Mouse (Mus musculus): ENCODE results near the gene Apex2.
"Not testable (repeated sequence)": the region's sequence is repeated elsewhere in the genome, so short reads cannot be mapped to it uniquely, and the experiment has no call there.

Gene Apex2

DNA sequence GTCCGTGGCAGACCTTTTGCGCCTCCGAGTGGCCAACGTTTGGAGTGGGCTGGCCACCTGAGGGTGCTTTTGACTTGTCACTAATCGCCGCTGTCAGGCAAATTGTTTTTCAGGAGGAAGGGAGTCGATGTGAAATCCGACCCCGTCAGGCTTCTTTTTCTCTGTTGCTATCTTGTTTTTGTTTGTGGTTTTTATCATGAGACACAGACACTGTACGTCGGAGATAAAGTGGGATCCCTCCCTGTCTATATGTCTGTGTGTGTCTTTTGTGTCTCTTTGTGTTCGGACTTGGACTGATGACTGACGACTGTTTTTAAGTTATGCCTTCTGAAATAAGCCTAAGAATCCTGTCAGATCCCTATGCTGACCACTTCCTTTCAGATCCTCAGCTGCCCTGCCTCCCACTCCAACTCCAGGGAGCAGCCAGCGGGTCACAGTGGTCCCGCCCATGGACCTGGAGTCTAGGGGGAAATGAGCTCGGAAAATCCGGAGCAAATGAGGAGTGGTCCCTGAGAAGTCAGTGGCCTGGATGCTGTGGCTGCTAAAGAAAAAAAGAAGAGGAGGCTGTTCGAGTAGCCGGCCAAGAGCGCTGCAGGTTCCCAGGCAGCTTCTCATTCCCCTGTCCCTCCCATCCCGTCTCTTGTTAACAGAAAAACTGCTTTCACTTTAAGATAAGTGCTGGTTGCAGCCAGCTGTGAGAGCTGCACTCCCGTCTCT is 103.2 kb downstream of the Apex2 start:
- DNase-seq = not testable (repeated sequence)

DNA sequence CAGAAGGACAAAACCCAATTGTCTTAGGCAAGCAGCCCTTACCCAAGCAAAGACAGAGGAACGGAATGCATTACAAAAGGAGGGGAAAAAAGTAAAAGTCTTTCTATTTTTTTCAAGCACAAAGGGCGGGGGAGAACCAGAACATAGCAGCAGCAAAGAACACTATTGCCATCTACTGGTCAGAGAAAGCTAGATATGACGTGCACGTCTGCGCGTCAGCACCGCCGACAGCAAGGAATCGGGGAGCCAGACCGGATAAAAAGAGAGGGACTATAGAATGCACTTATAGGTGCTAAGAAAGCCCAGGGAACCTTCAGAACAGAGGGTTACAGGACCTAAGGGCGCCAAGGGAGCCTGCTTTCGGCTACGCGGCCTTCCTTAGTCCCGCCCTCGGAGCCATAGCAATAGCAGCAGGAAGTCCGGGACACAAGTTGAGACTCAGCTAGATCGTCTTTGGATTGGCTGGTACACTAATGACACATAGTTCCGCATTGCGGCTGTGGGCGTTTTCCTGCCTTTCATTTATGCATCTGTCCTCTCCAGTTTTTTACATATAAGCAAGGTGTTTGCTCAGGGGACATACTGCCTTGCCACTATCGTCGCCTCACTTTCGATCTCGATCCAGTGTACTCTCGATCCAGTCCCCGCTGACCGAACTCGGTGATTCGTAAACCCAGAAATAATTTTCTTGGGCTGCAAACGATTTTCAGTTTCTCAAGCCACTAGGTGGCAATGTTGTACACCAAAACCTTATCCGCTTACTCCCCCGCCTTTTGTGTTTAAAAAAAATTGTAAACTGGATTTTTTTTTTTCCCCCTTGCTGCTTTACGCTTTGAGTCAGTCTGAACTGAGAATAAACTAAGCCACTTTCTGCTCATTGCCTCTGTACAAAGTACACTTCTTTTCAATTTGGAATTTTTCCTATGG is 111.6 kb downstream of the Apex2 start:
- peak; percentile 74 for DNase-seq

DNA sequence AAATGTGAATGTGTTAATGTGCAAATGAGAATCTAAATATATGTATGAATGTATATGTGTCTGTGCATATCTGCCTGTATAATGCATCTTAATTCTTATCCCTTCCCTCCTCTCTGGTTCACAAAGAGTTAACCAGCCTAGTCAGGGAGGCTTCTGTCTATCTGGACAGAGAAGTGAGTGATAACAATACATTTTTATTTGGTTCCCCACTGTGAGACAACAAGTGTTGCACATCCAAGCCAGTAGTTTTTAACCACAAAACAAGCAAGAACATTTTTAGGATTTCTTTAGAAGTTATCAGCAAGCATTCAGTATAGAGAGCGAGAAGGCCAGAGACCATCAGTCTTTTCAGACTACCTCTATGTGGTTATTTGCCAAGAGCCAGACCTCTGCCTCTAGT is 118.3 kb downstream of the Apex2 start:
- DNase-seq = no peak
